Mouse (Mus musculus) heart, postnatal 36 days (tissue): ENCODE results near the gene Sdhb. TPM values are rescaled to one million over a fixed set of nuclear protein-coding genes. Genes with fewer than 3 reads are reported as not detected.
A peak's percentile ranks its signal among the peaks of the same experiment; 100 is the strongest.

Experiments used
- DNase-seq, 2 experiments: peaks; one replicate each; pipeline ENCODE4 v3.0.0; 2021 to 2022
- intact Hi-C: fragments of 180-260 bp; cut with DNase I; formaldehyde crosslinking; loops from one replicate; pipeline ENCODE4 v1.15.1; 2025
- total RNA-seq, 2 experiments: library from RNA; stranded (reverse); gene quantifications; 2 replicates each; pipeline ENCODE4 v1.2.3; 2021

The Sdhb gene
- total RNA-seq, 2 experiments from 2014 or later: 1,261 to 1,268 TPM

GRCm38 (mm10) chr4:141008028-141008427, 47.0 kb downstream of the Sdhb start:
- peak; percentile 74 for DNase-seq

GRCm38 (mm10) chr4:141010118-141010517, 49.1 kb downstream of the Sdhb start, which contains the start of gene Mfap2:
TSS of gene Mfap2 (plus strand) at chr4:141010418.
- DNase-seq: no peak
- intact Hi-C loops: no loop called here

More at GRCm38 (mm10) chr4:141008028-141008427, 47.0 kb downstream of the Sdhb start:
- intact Hi-C loops: no loop called here

GRCm38 (mm10) chr4:141010526-141010925, 49.5 kb downstream of the Sdhb start:
- no peak for DNase-seq
- intact Hi-C loops: no loop called here

GRCm38 (mm10) chr4:141010941-141011429, 50.0 kb downstream of the Sdhb start:
- DNase-seq: peak in 1 of 2 experiments; percentile 39
- intact Hi-C loops: no loop called here

GRCm38 (mm10) chr4:141011556-141012328, 50.7 kb downstream of the Sdhb start:
- peak in 1 of 2 experiments; percentile 37 for DNase-seq
- intact Hi-C loops: no loop called here

GRCm38 (mm10) chr4:141012558-141012957, 51.6 kb downstream of the Sdhb start:
- intact Hi-C loops: no loop called here
- no peak for DNase-seq

- DNase-seq: no peak
- intact Hi-C loops: no loop called here
These were observed 53.1 kb downstream of the Sdhb start for GRCm38 (mm10) chr4:141014114-141014513.

- intact Hi-C loops: no loop called here
- no peak for DNase-seq
These were observed 53.9 kb downstream of the Sdhb start for GRCm38 (mm10) chr4:141014856-141015255.

GRCm38 (mm10) chr4:141015356-141015755, 54.4 kb downstream of the Sdhb start:
- DNase-seq: no peak
- intact Hi-C loops: no loop called here

- peak in 1 of 2 experiments; percentile 27 for DNase-seq
- intact Hi-C loops: no loop called here
These were observed 55.3 kb downstream of the Sdhb start for GRCm38 (mm10) chr4:141016311-141016710.

- DNase-seq: no peak
- intact Hi-C loops: no loop called here
These were observed 56.8 kb downstream of the Sdhb start for GRCm38 (mm10) chr4:141017657-141018436.

- DNase-seq: no peak
- intact Hi-C loops: no loop called here
These were observed 59.2 kb downstream of the Sdhb start for GRCm38 (mm10) chr4:141020220-141020619.

GRCm38 (mm10) chr4:141020811-141021613, 60.0 kb downstream of the Sdhb start:
- intact Hi-C loops: no loop called here
- peak; percentile 63 to 70 for DNase-seq

- no peak for DNase-seq
- intact Hi-C loops: no loop called here
These were observed 60.6 kb downstream of the Sdhb start for GRCm38 (mm10) chr4:141021614-141021929.

GRCm38 (mm10) chr4:141024052-141024451, 63.0 kb downstream of the Sdhb start:
- intact Hi-C loops: no loop called here
- no peak for DNase-seq

GRCm38 (mm10) chr4:141024992-141025391, 64.0 kb downstream of the Sdhb start:
- intact Hi-C loops: no loop called here
- DNase-seq: no peak

Other genes starting within 250 kb of the Sdhb start
- gene Padi6, start 218.6 kb upstream of the Sdhb start, total RNA-seq: not detected
- under 1 TPM; 0.60 to 0.86 TPM for gene Padi4, start 187.0 kb upstream of the Sdhb start, total RNA-seq
- under 1 TPM; 0.14 to 0.19 TPM for gene Padi3, start 150.6 kb upstream of the Sdhb start, total RNA-seq
- not detected for gene Padi1, start 115.4 kb upstream of the Sdhb start, total RNA-seq
- 1 to 10 TPM in 1 of 2 experiments, under 1 TPM in 1; 0.56 to 1.0 TPM for gene Padi2, start 54.9 kb upstream of the Sdhb start, total RNA-seq
- gene Atp13a2, start 25.7 kb downstream of the Sdhb start, total RNA-seq: 10 to 100 TPM; 16.5 to 17.3 TPM
- 1 to 10 TPM; 4.0 to 4.3 TPM for gene Mfap2, start 49.2 kb downstream of the Sdhb start, total RNA-seq
- 1 to 10 TPM; 4.3 to 5.5 TPM for gene Crocc, start 99.3 kb downstream of the Sdhb start, total RNA-seq
- gene Necap2, start 117.2 kb downstream of the Sdhb start, total RNA-seq: 10 to 100 TPM; 17.2 to 18.1 TPM
- gene Spata21, start 127.1 kb downstream of the Sdhb start, total RNA-seq: not detected
- 10 to 100 TPM; 91.0 to 93.7 TPM for gene Szrd1, start 178.6 kb downstream of the Sdhb start, total RNA-seq
- 10 to 100 TPM; 11.4 to 11.8 TPM for gene Fbxo42, start 186.7 kb downstream of the Sdhb start, total RNA-seq